Mouse (Mus musculus) fat pad, adult 2 months (tissue): ENCODE measurements around the gene Tmem171.

Experiments used
- DNase-seq: peaks from one replicate; pipeline ENCODE4 v3.0.0-alpha.2; 2011; ENCODE audit warnings: low read depth, low spot score; ENCODE audit errors: extremely low read depth

Tmem171 gene

DNA sequence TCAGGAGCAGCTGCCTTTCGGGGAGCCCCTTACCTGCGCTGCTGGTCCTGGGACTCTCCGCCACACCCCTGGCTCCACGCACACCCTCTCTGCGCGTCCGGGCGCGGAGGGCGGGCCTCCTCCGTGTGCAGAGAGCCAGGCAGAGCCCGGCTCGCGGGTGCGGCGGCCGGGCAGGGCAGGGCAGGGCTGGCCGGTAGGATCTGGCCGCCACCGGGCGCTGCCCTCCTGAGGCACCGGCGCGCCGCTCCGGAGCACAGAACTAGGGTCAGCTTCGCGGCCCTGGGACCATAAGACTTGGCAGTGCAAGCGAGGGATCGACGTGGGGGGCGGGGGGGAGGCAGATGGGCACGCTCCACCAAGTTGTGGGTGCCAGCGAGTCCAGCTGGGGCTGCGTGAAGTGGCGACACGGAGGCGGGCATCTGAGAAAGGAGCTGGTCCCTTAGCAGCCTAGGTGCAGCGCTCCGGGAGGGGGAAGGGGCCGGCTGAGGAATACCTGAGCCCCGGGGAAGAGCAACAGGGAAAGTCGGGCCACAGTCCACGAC, at the start of gene Tmem171:
Tmem171 (minus strand) TSS at position 62 of the 542 bp plus-strand sequence.
- no peak for DNase-seq

DNA sequence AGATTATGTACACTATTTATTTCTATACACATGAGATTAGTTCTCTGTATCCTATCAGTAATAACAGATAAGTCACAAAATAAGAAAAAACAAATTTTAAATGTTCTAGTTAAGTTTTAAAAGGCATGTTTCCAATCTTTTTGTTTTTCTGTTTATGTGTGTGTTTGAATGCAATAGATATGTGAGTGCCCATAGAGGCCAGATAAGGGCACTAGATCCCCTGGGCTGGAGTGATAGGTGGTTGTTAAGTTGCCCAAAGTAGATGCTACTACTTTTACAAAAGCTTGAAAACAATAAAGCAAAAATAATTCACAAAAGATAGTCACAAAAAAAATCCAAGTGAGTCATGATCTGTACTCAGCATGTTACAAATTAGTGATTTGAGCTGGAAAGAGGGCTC, 49.2 kb upstream of the Tmem171 start:
- no peak for DNase-seq

DNA sequence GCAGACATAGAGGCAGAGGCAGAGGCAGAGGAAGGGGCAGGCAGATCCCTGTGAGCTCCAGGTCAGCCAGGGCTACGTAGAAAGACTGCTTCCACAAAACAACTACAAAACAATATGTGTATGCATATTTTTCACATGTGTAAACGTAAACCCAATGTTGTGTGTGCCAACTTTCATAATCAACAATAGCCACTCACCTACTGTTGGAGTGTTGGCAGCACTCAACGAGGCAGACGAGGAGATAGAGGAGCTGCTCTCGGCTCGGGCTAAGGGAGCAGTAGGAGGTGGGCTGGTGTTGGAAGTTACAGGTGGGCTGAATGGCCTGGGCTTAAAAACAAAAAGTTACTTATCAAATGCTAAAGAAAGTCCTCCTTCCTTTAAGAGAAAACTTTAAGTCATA, 48.6 kb upstream of the Tmem171 start:
- no peak for DNase-seq

DNA sequence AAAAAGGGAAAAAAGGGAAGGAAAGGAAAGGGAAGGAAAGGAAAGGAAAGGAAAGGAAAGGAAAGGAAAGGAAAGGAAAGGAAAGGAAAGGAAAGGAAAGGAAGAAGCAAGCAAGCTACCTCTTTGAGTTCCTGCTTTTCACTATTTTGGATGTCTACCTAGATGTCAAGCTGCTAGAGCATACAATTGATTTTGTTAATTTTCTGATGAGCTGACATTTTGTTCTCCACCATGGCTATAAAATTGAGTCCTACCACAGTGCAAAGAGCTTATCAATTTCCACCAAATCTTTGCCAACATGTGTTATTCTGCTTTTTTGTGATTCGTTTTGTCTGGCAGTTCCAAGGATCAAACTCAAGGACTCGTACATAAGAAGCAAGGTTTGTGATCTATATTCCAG, 43.6 kb upstream of the Tmem171 start:
- DNase-seq = no peak

DNA sequence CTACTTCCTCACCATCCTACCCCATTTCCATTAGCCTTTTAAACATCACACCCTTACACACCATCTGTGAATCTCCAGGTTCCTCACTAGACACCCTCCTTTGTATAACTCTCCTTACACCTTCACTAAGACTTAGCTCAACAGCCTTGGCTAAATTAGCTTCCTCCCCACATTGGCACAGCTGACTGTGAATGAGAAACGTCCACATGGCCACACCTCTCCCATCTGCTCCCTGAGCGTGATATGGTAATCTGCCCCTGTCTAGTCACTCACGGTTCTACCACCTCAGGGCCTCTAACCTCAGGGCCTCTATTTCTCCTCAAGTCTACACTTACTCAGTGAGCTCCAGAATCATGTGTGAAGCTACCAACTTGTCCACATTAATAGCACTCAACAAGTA, 38.7 kb upstream of the Tmem171 start:
- no peak for DNase-seq

DNA sequence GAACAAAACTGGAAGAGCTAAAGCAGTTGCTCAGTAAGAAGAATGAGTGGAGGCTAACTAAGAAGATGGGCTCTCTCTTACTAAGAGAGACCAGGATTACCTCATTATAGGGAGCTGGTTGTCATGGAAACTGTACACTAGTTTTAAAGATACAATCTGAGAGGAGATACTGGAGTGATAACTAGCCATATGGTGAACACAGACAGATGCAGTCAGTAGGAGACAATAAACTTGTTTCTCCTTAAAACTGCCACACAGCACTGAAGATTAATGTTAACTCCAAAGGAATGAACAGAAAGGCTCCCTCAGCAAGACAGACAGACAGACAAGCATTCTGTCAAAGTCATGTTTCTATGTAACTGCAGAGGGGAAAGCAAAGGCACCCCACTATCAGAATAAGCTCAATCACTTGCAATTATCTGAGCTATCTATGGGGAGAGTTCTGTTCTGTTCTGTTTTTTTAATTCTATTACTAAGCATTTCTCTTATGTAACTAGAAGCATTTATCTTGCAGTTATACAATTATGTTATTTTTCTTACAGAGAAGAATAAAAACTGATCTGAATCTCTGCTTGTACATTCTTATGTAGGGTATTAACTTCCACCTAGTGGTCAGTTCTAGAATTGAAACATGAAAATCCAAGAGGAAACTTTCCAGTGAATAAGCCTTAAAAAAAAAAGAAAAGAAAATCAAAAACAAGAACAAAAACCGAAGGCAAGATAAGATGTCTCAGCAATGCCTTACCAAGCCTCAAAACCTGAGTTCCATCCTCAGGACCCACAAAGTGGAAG, 34.8 kb upstream of the Tmem171 start:
- DNase-seq = no peak

DNA sequence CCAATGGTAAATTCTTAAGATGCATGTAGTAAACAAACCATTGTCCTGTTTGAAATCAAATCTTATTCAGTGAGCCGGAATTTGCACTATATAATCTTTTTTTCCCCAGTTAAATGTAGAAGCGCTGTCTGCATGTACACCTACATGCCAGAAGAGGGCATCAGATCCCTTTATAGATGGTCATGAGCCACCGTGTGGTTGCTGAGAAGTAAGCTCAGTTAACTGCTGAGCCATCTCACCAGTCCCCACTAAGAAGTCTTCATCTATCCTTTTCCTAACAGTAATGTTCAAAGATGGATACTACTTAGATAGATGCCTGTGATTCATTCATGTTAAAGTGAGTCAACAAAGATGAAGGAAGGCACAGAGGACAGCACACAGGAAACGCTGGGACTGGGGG, 31.9 kb upstream of the Tmem171 start:
- no peak for DNase-seq

DNA sequence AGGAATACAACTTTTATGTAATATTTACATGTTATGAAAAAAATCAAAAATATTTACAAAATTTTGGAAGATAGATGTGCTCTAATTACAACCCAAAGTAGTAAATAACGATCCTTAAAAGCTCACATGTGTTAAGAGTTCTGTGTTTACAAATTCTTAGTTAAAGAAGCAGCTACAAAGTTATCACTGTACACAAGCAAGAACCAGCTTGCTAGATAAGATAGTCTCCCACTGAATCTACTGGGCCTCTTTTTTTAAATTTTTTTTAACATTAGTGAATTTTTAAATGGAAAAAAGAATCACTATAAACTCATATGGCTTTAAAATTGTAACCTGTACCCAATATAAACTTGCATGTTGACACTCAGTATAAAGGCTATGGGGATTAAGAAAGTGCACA, 28.8 kb upstream of the Tmem171 start:
- DNase-seq = no peak

DNA sequence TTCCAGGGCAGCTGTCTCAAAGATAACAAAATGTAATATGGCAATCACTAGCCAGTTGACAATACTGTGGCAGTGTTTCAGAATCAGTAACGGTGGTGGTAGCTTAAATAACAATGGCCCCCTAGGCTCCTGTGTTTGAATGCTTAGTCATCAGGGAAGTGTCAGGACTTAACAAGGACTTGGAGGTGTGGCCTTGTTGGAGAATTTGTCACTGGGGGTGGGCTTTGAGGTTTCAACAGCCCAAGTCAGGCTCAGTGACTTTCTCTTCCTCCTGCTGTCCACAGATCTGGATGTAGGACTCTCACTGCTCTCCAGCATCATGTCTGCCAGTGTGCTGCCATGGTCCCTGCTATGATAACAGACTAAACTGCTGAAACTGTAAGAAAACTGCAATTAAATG, 27.7 kb upstream of the Tmem171 start:
- DNase-seq = no peak

DNA sequence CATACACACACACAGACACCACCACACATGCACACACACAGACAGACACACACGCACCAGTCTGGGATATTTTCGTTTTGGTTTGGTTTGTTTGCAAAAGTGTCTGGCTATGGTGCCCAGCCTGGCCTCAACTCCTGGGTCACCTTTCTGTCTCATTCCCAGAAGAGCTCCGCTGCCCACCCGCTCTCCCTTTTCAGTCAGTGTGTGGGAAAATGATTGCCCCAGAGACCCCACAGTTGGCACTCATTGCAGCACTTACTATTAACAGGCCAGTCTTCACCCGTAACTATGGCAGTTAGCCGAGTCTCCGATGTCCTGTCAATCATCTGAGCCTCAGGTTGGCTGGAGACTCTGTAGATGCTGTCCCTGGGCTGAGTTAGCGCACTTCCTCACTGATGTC, 21.5 kb upstream of the Tmem171 start:
- DNase-seq = no peak

DNA sequence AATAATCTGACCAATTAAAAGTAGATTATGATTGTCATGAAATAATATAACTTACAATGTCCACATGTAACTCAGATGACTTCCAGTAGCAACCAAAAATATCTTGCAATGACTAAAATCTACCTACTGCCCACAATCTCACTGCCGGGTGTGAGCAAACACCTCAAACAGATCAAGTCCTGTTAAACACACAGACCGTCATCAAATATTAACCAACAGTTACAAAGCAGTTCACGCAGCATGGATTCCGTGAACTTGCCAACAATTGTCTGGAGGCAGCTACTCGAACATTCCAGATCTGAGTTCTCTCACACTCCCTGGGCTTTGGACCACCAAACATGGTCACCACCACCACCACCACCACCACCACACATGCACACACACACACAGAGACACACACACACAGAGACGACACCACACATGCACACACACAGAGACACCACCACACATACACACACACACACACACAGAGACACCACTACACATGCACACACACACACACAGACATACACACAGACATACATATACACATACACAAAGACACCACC, 20.9 kb upstream of the Tmem171 start:
- DNase-seq = no peak

DNA sequence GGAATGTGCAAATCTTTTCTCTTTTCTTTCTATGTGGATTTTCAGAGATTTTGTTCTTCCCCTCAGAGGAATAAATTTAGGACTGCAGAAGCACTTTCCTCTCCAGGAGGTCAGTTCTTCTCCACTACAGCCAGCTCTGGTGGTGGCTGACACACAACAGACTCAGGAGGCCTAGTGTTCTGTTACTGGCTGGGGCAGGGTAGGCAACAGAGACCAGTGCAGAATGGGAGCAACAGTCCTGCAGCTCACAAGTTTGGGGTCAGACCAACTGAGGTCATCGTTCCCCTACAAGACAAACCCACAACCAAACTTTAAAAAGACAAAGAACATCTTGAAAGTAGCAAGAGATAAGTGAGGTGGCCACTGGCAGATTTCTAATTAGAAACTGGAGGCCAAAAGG, 16.0 kb upstream of the Tmem171 start:
- no peak for DNase-seq

DNA sequence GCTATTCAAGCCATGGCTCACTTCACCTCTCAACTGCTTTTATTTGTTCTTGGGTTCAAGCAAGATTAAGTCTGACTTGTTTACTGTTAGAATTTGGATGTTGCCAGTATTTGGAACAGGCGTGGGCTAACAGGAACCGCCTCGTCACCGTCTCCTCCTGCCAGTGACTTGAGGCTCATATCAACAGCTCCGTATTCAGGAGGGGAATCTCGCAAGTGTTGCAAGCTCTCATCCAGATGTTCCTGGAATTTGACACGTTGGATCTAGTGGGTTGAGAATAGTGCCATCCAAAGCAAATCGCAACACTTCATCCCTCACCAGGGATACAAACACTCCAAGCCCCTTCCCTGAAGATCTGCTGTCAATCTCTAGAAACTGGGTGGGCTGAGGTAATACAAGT, 15.6 kb upstream of the Tmem171 start:
- no peak for DNase-seq

DNA sequence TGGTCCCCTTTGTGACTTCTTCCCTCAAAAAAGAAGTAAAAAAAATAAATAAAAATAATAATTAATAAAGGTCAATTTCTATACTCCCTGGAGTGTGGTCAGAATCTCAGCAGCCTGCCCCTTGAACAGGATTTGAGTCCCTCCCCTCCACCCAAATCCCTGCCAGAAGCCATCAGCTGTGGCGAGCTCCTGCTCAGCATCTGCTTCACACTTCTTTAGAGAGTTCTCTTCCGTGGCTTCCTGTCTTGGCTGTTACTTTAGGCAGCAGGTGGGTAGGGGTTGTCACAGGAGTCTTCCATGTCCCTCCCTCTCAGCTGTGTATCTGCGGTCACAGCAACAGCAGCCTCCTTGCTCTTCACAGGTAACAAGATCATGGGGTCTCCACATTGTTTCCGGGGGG, 10.9 kb upstream of the Tmem171 start:
- no peak for DNase-seq

DNA sequence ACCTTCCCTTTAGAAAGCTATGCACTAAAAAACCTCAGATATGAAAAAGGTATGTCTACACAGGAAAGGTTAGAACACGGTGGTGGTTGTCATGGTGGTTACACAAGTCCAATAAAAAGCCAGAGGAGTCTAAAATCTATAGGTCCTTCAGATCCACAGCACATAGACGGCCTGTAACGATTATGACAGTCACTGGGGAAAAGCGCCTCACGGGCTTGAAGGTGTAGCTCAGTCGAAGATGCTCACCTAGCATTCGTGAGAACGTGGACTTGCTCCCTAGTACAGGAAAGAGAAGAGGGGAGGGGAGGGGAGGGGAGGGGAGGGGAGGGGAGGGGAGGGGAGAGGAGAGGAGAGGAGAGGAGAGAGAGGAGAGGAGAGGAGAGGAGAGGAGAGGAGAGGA, 9.2 kb upstream of the Tmem171 start:
- no peak for DNase-seq

DNA sequence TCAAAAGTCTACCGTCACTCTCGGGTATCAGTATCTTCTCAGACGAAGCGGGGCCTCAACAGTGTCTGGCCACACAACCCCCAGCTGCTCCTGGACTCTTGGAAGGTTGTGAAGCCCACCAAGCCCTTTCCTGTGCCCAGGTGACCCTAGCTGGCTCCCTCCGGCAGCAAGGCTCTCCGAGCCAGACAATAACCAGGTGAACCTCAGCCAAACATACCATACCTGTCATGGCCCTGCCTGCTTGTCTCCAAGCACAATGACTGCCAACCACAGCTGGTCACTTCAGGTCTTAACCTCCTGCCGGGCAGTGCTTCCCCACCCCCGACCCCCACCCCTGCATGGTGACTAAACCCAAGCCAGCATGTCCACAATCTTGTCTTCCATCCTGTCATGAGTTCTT, 7.7 kb upstream of the Tmem171 start:
- DNase-seq = no peak

DNA sequence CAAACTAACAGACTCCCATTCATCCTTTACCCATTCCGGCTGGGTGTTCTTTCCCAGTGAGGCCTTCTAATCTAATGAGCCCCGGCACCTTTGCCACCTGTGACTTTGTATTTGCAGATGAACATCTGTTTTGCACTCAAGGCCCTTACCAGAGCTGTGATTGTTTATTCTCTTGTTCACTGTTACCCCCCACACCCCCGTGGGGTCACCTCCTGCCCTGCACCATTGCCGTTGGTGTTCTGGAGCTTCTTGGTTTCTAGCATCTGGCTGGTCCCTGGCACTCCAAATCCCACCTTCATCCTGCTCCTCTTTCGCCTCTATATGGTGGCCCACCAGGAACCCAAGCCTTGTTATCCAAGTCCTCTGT, 6.7 kb upstream of the Tmem171 start:
- no peak for DNase-seq

DNA sequence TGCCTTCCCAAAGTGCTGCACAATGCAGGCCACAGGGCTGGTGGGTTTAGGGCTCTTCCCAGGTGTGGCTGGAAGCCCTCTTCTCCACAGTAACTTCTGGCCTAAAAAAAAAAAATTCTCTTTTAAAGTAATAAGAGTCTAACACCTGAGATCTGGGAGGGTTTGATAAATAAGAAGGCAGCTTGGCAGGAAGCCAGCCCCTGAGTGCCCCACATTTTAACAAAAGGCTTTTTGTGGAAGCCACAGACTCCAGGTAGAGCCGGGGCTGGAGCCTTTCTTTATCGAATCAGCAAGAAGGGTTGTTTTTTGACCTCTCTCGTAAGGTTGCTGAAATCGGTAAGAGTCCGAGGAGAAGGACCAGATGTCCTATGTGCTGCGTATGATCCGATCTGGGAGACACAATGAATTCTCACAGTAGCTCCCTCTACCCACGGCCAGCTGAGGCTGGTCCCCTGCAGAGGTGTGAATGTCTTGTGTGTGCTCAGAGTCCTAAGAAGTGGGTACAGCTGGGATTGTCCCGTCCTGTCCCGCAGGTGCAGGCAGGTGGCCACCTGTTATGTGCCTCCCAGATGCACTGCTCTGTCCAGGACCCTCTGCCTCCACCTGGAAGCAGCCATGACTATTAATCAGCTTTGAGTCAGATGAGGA, 6.2 kb upstream of the Tmem171 start:
- DNase-seq = no peak

DNA sequence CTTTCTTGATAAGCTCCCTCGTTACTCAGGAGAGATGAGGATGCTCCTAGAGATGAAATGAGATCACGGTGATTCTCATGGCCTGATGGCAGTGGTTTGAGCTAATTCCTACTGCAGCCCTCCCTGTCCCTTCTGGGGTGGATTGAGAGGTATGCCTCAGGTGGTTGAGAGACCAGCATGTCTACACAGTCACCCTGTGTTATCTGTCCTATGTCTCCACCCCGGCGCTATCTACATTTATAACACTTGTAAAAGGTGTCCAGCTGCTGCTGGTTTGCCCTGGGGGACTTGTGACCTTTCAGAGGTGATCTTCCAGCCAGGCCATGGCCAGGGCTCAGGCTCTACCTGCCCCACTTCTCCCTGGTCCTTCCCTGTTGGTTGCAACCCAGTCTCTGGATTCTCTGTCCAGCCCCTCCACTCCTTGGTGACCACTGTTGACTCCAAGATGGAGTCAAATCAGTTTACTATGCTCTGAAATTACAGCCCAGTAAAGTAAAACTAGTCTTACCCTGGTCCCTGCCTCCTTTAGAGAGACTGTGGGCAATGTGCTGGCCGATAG, 5.4 kb upstream of the Tmem171 start:
- no peak for DNase-seq

DNA sequence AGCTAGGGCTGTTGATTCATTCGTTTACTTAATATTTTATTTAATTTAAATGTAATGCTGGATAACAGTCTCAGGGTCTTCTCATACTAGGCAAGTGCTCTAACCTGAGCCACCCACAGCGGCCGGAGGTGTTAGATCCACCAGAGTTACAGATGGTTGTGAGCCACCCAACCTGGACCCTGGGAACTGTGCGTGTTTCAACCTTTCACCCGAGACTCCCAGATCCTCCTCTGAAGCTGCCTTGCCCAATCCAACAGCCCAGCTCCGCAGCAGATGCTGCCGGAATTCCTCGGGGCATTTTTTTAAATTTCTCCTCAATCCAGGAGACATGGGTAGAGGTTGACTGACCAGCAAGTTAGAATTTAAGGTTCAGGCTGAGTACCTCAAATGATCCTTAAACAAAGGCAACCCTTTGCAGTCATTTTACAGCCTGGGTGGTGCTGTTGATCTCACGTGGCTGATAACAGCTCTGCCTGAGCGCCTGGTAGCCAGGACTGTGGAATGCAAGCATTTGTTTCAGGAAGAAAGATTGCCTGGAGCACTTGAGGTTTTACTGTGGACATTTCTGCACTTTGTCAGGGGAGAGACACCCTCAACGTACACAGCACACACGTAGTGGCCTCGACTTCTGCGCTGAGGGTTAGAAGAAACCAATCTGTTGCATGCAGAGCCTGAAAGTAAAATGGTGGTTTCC, 4.6 kb upstream of the Tmem171 start:
- DNase-seq = no peak

DNA sequence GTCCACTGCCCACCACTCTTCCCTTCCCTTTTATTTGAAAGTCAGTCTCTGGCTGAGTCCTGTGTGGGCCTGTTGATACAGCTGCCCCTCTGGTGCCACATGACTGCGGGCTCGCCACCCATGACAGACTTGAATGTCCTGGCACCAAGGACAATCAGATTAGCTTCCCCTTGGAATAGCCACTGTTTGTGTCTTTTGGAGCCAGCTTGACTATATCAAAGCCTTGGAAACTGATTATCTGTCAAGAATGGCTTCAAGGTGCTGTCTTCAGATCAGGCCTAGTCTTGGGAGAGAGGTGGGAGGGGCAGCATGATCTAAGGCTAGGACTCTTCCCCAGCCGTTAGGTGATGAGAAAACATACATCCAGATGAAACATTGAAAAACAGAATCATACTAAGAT, 2.1 kb upstream of the Tmem171 start:
- DNase-seq = no peak
